Mouse (Mus musculus) macrophage (primary cell): Measurements from ENCODE around the gene Lyzl4. TPM values are rescaled to one million over a fixed set of nuclear protein-coding genes. Genes with fewer than 3 reads are reported as not detected.
A peak's percentile ranks its signal among the peaks of the same experiment; 100 is the strongest.
"Not testable (repeated sequence)": the region's sequence is repeated elsewhere in the genome, so short reads cannot be mapped to it uniquely, and the experiment has no call there.

Experiments used
- H3K27ac ChIP-seq: fragments of 350-480 bp; formaldehyde crosslinking; 2 replicates; pipeline ENCODE4 v1.9.0; 2021
- H3K36me3 ChIP-seq: fragments of 350-480 bp; formaldehyde crosslinking; 2 replicates; pipeline ENCODE4 v1.9.0; 2021; ENCODE audit errors: inconsistent target
- H3K4me3 ChIP-seq: fragments of 350-480 bp; formaldehyde crosslinking; 2 replicates; pipeline ENCODE4 v1.9.0; 2021; ENCODE audit errors: inconsistent target
- H3K79me2 ChIP-seq: fragments of 350-480 bp; formaldehyde crosslinking; 2 replicates; pipeline ENCODE4 v1.9.0; 2021; ENCODE audit errors: inconsistent target
- WGBS: methylation state at CpG from one replicate; pipeline ENCODE4 v1.1.7; 2026; ENCODE audit warnings: inconsistent platforms; ENCODE audit not compliant: missing documents; 5-methylcytosine and 5-hydroxymethylcytosine counted together
- polyA plus RNA-seq: library from polyadenylated mRNA; stranded (reverse); fragments of 250-400 nt; gene quantifications from 3 replicates; pipeline ENCODE4 v1.2.4, GENCODE M21; 2018; ENCODE audit warnings: inconsistent platforms

The Lyzl4 gene
- polyA plus RNA-seq, 1 experiment from 2014 or later: 3.0 TPM

DNA sequence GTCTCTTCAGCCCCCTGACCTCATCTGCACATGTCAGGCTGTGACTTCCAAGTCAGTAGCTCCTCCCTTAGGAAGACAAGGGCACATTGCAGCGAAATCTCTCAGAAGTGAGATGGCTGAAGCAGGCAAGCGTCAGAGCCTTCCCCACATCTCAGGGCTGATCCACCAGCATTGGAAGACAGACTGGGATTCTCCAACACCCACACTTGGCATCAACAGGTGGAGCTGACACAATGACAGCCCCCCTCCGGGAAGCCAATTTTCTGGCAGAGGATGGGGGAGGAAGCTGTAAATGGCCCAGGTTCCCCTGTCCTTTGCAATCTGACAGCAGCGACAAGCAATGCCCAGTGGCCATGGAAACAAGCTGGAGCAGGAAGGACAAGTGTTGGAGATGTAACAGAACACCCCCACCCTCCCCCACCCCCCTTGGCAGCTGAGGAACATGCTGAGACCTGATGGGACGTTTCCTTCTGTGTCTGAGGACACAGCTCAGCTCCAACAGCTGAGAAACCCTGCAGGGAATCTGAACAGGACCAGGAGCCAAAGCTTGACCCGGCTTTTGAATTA lies 41.0 kb downstream of the Lyzl4 start:
- no peaks in the 10 kb centered on the region for H3K36me3 ChIP-seq
- 44% methylated on average over 6 of the region's 6 CpGs for WGBS
- no peak overlapping the region for H3K4me3 ChIP-seq
- no peaks in the 10 kb centered on the region for H3K79me2 ChIP-seq
- H3K27ac ChIP-seq: peak overlapping the region; percentile 98

DNA sequence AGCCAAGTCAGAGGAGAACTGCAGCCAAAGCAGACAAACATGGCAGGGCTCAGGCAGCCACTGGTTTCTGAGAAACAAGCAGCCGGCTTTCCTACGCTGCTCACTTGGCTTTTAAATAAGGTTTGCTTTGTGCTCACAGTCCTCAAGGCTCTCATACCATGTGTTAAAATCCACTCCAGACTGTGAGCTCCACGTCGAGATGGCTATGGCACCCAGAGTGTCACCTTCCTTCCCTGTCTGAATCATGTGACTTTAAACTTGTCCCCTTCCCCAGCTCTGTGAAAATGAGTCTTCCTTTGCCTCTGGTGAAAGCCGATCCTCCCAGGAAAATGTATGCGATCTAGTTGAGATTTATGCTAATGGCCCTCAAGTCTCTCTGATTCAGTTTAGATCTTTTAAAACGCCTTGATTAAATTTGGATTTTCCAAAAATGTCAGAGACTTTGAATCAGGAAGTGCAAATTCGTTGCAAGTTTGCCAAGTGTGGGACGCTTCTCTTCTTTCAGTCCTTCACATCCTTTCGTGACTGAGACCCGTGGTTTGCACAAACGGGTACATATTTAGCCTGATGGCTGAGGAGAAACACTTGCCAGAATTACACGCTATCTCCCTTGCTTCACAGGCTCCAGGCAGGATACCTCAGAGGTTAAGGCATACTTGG lies 41.6 kb downstream of the Lyzl4 start:
- peak overlapping the region; percentile 98 for H3K27ac ChIP-seq
- WGBS: 49% methylated on average over 13 of the region's 13 CpGs
- H3K79me2 ChIP-seq: no peaks in the 10 kb centered on the region
- H3K36me3 ChIP-seq: no peaks in the 10 kb centered on the region
- H3K4me3 ChIP-seq: no peak overlapping the region

DNA sequence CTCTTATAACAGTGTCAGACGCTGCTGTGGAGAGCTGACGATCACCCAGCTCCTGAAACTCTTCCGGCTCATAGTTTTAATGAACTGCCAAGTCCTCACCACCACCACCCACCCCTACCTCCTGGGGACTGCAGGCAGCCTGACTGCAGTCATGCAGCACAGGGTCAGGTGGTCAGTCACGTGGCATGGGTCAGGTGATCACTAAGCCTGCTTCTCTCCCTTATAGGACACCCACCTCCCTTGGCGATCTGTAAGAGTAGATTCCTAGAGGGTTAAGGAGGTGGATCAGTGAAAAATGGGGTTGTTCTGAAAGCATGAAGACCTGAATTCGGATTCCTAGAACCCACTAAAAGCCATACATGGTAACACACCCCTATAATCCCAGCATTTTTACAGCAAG lies 42.3 kb downstream of the Lyzl4 start:
- Histone ChIP-seq H3K4me3 (no peak overlapping the region), H3K36me3 (no peaks in the 10 kb centered on the region), H3K27ac (peak overlapping the region; percentile 98), H3K79me2 (no peaks in the 10 kb centered on the region)
- whole genome bisulfite sequencing: 88% methylated on average over 6 of the region's 6 CpGs

DNA sequence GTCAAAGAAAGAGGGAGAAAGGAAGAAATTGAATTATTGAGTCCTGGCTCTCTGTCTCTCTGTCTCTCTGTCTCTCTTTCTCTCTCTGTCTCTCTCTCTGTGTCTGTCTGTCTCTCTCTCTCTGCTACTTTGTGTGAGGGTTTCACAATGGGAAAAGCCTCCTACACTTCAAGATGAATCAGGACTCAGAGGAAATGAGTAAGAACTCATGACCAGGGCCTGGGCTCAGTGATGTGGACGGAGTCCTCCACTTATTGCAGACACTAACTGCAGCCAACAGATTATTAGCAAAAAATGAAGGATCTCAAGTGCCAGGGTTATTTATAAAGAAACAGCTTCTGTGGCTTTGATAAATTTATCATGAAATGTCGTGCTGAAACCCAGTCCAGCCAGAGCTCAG lies 43.8 kb downstream of the Lyzl4 start:
- Histone ChIP-seq H3K79me2 (no peaks in the 10 kb centered on the region), H3K4me3 (no peak overlapping the region), H3K36me3 (no peaks in the 10 kb centered on the region), H3K27ac (peak overlapping the region; percentile 98)
- 17% methylated on average over 2 of the region's 2 CpGs for WGBS

DNA sequence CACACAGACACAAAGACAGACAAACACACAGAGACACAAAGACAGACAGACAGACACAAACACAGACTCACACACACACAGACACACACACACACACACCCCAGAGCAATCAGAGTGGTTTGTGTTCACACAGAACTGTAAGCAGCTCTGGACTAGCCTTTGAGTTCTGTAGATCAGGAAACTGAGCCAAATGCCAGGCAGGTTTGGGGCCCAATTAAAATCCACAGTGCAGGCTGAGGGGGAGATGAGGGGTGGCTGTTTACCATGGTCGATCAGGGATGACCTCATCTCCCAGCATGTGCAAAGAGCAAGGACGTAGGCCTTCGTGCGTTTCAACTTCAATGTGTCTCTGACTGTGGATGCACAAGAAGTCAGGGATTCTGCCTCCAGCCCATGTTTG lies 47.1 kb downstream of the Lyzl4 start:
- no peak overlapping the region for H3K27ac ChIP-seq
- H3K36me3 ChIP-seq: no peaks in the 10 kb centered on the region
- 98% methylated on average over 4 of the region's 4 CpGs for WGBS
- no peaks in the 10 kb centered on the region for H3K79me2 ChIP-seq
- no peak overlapping the region for H3K4me3 ChIP-seq

DNA sequence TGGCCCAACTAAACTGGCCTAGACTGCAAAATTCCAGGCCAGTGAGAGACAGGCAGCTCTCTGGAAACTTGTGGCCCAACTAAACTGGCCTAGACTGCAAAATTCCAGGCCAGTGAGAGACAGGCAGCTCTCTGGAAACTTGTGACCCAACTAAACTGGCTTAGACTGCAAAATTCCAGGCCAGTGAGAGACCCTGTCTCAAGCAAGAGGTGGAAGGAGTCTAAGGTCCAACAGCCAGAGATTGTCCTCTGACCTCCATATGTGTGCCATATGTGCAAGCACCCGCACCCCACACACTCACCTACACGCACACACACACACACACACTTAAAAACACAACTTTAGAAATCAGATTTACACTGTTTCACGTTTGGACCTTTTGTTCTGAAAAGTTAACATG lies 48.1 kb downstream of the Lyzl4 start:
- not testable (repeated sequence) for H3K36me3 ChIP-seq

DNA sequence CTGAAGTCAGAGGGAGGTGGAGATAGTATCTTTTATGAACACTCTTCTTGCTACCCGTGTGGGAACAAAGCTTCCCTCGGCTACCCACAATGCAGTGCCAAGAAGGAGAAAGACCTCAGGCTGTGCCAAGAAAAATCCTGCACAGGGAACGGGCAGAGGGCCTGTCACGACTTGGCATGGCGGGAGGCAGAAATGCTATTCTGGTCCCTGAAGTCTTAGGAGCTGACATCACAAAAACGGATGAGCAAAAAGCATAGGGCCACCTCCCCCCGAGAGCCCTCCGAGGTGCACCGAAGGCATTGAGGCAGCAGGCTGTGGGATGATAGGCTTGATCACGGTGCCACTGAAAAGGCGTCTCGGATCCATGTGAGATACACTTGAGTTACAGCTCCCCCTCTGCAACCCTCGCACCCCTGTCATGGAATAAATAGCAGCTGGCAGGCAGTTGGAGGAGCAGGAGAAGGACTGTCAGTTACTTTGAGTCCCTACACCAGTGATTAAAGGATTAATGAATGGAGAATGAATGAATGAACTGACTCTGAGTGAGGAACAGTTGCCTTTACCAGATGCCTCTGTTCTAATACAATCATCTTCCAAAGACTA lies 48.8 kb downstream of the Lyzl4 start:
- Histone ChIP-seq H3K79me2 (no peaks in the 10 kb centered on the region), H3K4me3 (no peak overlapping the region), H3K27ac (peak overlapping the region; percentile 91), H3K36me3 (no peaks in the 10 kb centered on the region)
- WGBS: 87% methylated on average over 13 of the region's 13 CpGs

More for the DNA sequence above, 48.1 kb downstream of the Lyzl4 start:
- H3K4me3 ChIP-seq, H3K79me2 ChIP-seq: not testable (repeated sequence)
- 93% methylated on average over 3 of the region's 3 CpGs for WGBS
- 0 out of 2 replicates have a peak overlapping the region, but pooled peaks have one; percentile 91 for H3K27ac ChIP-seq

DNA sequence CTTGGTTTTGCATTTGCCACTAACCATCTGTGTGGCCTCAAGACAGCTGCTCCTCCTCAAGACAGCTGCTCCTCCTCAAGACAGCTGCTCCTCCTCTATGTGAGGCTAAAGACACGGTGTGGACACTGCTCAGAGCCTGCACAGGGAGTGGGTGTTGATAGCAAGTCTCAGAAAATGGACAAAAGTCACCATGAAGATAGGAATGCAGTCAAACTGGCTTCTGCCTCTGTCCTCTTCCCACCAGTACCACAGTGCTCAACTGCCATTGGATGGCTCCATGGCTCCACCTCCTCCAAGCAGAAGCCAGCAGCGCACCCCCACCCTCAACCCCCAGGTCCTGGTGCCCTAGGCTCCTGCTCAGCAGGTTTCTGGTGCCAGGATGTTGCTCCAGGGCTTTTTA lies 52.4 kb downstream of the Lyzl4 start:
- H3K27ac ChIP-seq: no peak overlapping the region
- H3K36me3 ChIP-seq: no peaks in the 10 kb centered on the region
- H3K79me2 ChIP-seq: no peaks in the 10 kb centered on the region
- no peak overlapping the region for H3K4me3 ChIP-seq
- WGBS: 79% methylated on average over 2 of the region's 2 CpGs

DNA sequence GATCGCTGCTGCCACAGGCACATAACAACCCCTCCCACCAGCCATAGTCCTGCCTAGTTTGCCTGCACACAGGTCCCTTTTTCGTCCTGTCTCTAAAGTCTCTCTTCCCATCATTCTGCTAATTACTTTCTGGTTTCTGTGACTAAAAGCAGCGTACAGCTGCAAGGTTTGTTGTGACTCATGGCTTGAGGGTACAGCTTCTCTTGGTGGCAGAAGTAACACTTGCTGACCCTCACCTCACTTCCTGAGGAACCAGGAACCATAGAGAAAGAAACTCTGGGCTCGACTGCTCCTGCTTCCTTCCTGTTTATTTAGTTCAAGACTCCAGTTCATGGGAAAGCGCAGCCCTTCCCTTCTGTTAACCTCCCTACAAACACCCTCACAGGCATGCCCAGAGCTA lies 67.5 kb downstream of the Lyzl4 start:
- no peaks in the 10 kb centered on the region for H3K36me3 ChIP-seq
- H3K27ac ChIP-seq: peak overlapping the region; percentile 63
- no peak overlapping the region for H3K4me3 ChIP-seq
- WGBS: 48% methylated on average over 5 of the region's 5 CpGs
- H3K79me2 ChIP-seq: no peaks in the 10 kb centered on the region

DNA sequence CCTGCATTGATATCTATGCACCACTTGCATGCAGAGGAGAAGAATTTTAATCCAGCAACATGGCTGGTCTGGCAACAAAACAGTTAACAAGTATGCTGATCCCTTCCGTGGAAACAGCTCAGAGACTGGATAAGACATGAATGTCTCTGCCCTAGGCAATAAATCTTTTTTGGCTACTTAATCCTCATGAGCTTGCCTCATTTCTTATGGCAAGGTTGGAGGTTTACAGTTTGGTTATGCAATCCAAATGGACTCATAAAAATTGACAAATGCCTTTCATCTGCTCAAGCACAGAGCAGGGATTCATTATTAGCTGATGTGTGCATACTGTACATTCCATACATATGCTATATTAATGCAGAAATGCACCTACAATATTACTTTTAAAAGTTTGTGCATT lies 73.4 kb downstream of the Lyzl4 start:
- no peaks in the 10 kb centered on the region for H3K36me3 ChIP-seq
- H3K79me2 ChIP-seq: no peaks in the 10 kb centered on the region
- H3K27ac ChIP-seq: no peak overlapping the region
- 53% methylated on average over 1 of the region's 1 CpGs for WGBS
- no peak overlapping the region for H3K4me3 ChIP-seq

DNA sequence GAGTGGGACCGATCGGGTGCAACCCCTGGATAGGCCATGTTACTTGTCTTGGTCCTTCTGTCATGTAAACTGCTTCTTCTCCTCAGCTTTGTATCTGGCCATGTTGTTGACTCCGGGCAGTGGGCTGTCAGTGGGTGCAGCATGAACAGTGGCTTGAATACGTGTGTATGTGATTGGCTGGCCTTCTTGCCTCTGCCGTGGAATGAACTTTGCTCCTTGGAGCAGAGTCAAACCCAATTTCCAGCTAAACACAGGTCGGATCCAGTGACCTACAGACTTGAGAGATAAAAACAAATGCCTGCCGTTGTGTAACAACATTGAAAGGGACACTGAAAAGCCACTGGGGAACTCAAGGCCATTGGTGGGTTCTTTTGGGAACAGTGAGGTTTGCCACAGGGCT lies 75.5 kb downstream of the Lyzl4 start:
- Histone ChIP-seq H3K4me3 (no peak overlapping the region), H3K79me2 (no peaks in the 10 kb centered on the region), H3K36me3 (no peaks in the 10 kb centered on the region), H3K27ac (no peak overlapping the region)
- 92% methylated on average over 7 of the region's 7 CpGs for WGBS

DNA sequence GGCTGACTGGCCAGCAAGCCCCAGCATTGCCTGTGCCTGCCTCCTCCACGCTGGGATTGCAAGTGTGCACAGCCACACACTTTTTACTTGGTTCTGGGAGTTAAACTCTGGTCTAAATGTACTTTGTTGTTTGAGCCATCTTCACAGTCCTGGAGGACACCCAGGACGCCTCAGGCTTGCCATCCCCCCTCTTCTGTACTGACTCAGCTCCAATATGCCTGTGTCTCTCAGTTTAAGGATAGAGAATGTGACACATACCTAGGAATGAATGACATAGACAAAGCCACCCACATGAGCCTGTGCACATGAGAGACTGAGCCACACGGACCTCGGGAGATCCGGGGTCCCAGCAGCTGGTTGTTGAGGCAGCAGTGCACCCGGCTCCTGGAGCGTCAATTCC lies 78.6 kb downstream of the Lyzl4 start:
- Histone ChIP-seq H3K36me3 (no peaks in the 10 kb centered on the region), H3K4me3 (no peak overlapping the region), H3K79me2 (no peaks in the 10 kb centered on the region), H3K27ac (no peak overlapping the region)
- WGBS: 92% methylated on average over 7 of the region's 7 CpGs

DNA sequence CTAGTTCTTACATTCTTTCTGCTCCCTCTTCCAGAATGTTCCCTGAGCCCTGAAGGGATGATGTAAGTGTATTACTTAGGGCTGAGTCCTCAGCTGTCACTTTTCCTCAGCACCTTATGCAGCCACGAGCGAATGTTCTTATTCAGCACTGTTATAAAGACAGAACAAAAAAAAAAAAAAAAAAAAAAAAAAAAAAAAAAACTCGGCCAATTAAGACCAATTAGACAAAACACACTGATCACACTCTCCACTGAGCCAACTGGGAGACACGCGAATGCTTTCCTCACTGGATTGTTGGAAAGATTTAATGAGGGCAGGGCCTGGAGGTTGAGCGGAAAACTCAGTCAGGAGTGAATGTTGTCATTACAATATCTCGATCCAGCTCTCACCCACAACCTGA lies 81.4 kb downstream of the Lyzl4 start:
- no peak overlapping the region for H3K4me3 ChIP-seq
- WGBS: 84% methylated on average over 7 of the region's 7 CpGs
- no peaks in the 10 kb centered on the region for H3K36me3 ChIP-seq
- H3K79me2 ChIP-seq: no peaks in the 10 kb centered on the region
- no peak overlapping the region for H3K27ac ChIP-seq

DNA sequence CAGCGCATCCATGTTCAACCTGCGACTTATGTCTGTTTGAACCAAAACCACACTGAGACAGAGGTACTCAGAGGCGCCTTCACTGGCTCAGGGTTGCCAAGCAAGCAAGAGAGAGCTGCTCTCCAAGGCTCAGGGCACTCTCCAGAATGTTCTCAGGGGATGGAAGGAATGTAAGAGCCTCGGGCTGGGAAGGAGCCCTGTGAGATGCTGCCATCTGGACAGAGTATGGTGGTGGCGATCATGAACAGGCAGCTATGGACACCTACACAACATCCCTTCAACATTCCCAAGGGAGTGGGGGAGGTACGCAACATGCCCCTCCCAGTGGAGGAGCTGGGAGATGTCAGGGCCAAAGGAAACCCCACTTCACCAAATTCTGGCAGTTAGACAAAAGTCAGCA lies 83.7 kb downstream of the Lyzl4 start:
- Histone ChIP-seq H3K4me3 (no peak overlapping the region), H3K27ac (no peak overlapping the region), H3K36me3 (no peaks in the 10 kb centered on the region), H3K79me2 (no peaks in the 10 kb centered on the region)
- 99% methylated on average over 6 of the region's 6 CpGs for WGBS

DNA sequence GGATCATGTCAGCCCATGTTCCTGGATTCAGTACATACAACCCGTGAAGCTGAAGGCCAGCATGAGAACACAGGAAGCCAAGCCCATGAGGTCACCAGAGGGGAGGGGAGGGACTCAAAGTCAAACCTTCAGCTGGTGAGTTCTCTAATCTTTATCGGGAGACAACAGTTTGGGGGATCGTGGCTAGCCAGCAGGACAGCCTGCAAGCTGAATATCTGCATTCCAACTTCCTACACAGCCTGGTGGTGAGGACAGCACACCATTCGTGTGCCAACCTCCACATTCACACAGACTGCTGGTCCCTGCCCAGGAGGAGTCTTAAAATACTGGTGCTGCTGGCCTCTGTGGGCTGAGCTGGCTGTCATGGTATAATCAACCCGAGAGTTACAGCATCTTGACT lies 85.0 kb downstream of the Lyzl4 start:
- H3K4me3 ChIP-seq: no peak overlapping the region
- 0 out of 2 replicates have a peak overlapping the region, but pooled peaks have one; percentile 5 for H3K27ac ChIP-seq
- H3K79me2 ChIP-seq: no peaks in the 10 kb centered on the region
- no peaks in the 10 kb centered on the region for H3K36me3 ChIP-seq
- WGBS: 8% methylated on average over 5 of the region's 5 CpGs
